Mouse (Mus musculus) testis, adult 2 months (tissue): Measurements from ENCODE around the gene Clstn3. TPM values are rescaled to one million over a fixed set of nuclear protein-coding genes. Genes with fewer than 3 reads are reported as not detected.
"Not testable (repeated sequence)": the region's sequence is repeated elsewhere in the genome, so short reads cannot be mapped to it uniquely, and the experiment has no call there.

ENCODE experiments used
- H3K27ac ChIP-seq: fragments of 200-500 bp; 2 replicates; pipeline ENCODE4 v1.5.1; 2012; ENCODE audit warnings: low read depth, low read length; ENCODE audit not compliant: control insufficient read depth, insufficient read depth
- H3K27me3 ChIP-seq: fragments of 200-500 bp; 2 replicates; pipeline ENCODE4 v1.6.1; 2012; ENCODE audit warnings: mild to moderate bottlenecking, low read length, moderate library complexity; ENCODE audit not compliant: control insufficient read depth, insufficient read depth
- H3K36me3 ChIP-seq: fragments of 200-500 bp; 2 replicates; pipeline ENCODE4 v1.6.1; 2012; ENCODE audit warnings: mild to moderate bottlenecking, low read length; ENCODE audit not compliant: control insufficient read depth, insufficient read depth
- H3K4me1 ChIP-seq: fragments of 200-500 bp; 2 replicates; pipeline ENCODE4 v1.6.1; 2012; ENCODE audit warnings: low read length; ENCODE audit not compliant: control insufficient read depth, insufficient read depth
- H3K4me3 ChIP-seq: fragments of 200-500 bp; 2 replicates; pipeline ENCODE4 v1.5.1; 2012; ENCODE audit warnings: low read depth, mild to moderate bottlenecking, low read length, moderate library complexity, mixed read lengths; ENCODE audit not compliant: control insufficient read depth
- CTCF ChIP-seq: fragments of 200-500 bp; IDR thresholded peaks from 2 replicates; pipeline ENCODE4 v1.5.1; 2012; ENCODE audit warnings: low read depth, mild to moderate bottlenecking, inconsistent platforms, low read length, moderate library complexity; ENCODE audit not compliant: control insufficient read depth, insufficient read depth, insufficient replicate concordance
- POLR2A ChIP-seq: fragments of 200-500 bp; IDR thresholded peaks from 2 replicates; pipeline ENCODE4 v1.6.1; 2012; ENCODE audit warnings: low read depth, mild to moderate bottlenecking, inconsistent platforms, low read length, moderate library complexity; ENCODE audit not compliant: control insufficient read depth
- polyA plus RNA-seq: library from polyadenylated mRNA; depleted of rRNA; stranded (reverse); fragments of >200 nt; gene quantifications from 2 replicates; pipeline ENCODE4 v1.2.3, GENCODE M21; 2012

Clstn3 gene
- polyA plus RNA-seq, 1 experiment, result 4.7 TPM

DNA sequence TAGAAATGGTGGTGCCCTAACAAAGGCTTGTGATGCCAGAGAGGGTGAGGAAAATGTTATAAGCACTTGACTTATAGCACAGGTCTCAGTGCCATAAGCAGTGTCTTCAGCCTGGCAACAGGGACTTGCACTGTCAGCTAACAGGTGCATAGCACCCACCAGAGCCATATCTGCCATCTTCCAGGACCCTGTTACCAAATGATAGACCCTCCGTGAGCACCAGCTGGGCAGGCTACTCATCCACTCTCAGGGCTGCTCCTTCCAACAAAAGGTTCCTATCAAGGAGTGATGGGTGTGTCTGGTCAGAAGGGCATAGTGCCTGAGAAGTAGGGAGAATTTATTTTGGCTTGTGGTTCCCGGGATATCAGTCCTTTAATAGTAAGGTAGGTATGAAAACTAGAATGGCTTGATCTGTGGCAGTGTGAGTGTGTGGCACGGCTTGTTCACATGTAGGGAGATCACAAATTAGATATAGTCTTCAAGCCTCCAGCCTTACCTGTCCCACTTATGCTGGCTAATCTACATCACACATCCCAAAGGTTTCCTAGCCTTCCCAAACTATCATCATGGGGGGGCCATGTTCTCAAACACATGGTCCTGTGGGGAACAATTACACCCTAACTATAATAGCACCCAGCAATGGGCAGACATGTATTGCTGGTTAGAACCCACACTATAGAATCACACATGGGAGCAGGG is 14.4 kb upstream of the Clstn3 start:
- Histone ChIP-seq H3K4me1 (peaks cover 2% of the 10 kb centered on the region; the same call in 1 of the 2 replicates), H3K27ac (peak overlapping the region; percentile 76), H3K4me3 (no peak overlapping the region), H3K27me3 (no peaks in the 10 kb centered on the region), H3K36me3 (no peaks in the 10 kb centered on the region)
- TF ChIP-seq POLR2A, result no peak
- no peak for TF ChIP-seq CTCF

DNA sequence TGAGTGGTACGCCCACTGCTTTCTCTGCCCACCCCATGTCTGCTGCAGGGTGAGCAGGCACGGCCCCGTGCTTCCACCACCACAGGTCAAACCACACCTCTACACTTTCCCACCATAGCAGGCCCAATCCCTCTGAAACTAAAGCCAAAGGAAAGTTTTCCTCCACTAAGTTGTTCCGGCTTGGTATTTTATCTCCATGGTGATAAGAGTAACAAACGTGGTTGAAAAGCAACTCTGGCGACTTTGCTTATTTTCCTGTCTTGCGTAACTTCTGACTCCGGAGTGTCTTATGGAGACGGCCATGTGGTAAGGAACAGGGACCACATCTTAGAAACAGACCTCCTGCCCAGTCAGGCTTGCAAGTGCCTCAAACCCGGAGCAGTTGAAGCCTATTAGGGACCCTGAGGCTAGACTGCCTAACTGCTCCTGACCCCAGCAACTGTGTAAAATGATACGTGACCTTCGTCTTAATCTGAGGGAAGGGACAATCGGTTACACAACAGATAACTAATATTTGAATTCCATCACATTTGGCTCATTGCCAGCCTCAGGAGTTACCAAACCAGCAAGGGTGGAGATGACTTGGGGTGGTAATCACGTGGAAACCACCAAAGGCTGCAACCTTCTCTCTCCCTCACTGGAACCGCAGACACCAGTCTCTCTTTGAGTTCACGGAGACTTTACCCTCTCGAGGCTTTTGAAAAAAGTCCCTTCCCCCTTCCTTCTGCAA is 13.5 kb upstream of the Clstn3 start:
- TF ChIP-seq POLR2A, result no peak
- no peak for TF ChIP-seq CTCF
- Histone ChIP-seq H3K4me3 (no peak overlapping the region), H3K36me3 (no peaks in the 10 kb centered on the region), H3K27ac (peak overlapping the region; percentile 76), H3K4me1 (peaks cover 2% of the 10 kb centered on the region; the same call in 1 of the 2 replicates), H3K27me3 (no peaks in the 10 kb centered on the region)

GRCm38 (mm10) chr6:124477221-124477655 is 12.6 kb upstream of the Clstn3 start:
- Histone ChIP-seq H3K27ac (peak overlapping the region; percentile 63), H3K4me3 (no peak overlapping the region), H3K4me1 (peaks cover 2% of the 10 kb centered on the region; the same call in 1 of the 2 replicates), H3K36me3 (no peaks in the 10 kb centered on the region), H3K27me3 (no peaks in the 10 kb centered on the region)
- TF ChIP-seq CTCF (no peak), POLR2A (no peak)

DNA sequence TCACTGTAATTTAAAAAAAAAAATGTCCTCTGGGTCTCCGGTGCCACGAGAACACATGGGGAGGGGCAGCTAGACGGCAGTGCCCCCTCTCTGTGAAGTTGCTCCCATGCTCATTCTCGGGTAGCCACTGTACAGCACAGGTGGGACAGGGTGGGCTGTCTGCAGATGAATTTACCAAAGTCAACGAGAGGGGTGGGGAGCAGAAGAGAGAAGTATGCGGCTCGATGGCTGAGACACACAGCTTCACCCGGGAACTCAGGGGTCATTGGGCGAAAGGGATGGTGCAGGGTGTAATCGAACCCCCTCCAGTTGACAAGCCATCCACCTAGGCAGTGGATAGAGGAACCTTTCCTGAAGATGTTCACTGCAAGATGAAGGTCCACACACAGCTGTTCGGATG is 12.2 kb upstream of the Clstn3 start:
- Histone ChIP-seq H3K36me3 (no peaks in the 10 kb centered on the region), H3K4me1 (peaks cover 2% of the 10 kb centered on the region; the same call in 1 of the 2 replicates), H3K27ac (no peak overlapping the region; the same call in 1 of the 2 replicates), H3K4me3 (no peak overlapping the region), H3K27me3 (no peaks in the 10 kb centered on the region)
- TF ChIP-seq POLR2A (no peak), CTCF (no peak)

DNA sequence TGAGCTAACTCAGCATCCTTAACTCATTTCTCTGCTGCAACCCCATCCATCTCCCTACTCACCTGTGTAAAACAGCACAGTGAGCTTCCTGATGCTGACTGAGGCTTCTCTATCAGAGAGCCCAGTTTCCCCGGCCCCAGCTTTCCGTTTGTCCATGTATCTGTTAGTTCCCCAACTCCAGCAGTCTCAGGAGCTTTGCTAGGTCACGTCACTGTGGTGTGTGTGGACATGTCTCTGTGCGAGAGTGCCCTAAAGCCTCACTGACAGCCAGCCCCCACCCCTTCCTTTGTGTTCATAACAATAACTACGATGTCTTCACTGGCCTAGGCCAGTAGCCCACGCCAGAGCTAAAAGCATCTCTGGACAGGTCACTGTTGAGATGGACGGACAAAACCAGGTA is 11.6 kb upstream of the Clstn3 start:
- H3K27ac ChIP-seq, result no peak overlapping the region
- peaks cover 2% of the 10 kb centered on the region; the same call in 1 of the 2 replicates for H3K4me1 ChIP-seq
- TF ChIP-seq POLR2A (no peak), CTCF (no peak)
- no peaks in the 10 kb centered on the region for H3K27me3 ChIP-seq
- no peaks in the 10 kb centered on the region for H3K36me3 ChIP-seq
- H3K4me3 ChIP-seq, result no peak overlapping the region

GRCm38 (mm10) chr6:124475335-124476075 is 10.9 kb upstream of the Clstn3 start:
- H3K27ac ChIP-seq, H3K4me3 ChIP-seq, H3K4me1 ChIP-seq, H3K27me3 ChIP-seq, H3K36me3 ChIP-seq: not testable (repeated sequence)

DNA sequence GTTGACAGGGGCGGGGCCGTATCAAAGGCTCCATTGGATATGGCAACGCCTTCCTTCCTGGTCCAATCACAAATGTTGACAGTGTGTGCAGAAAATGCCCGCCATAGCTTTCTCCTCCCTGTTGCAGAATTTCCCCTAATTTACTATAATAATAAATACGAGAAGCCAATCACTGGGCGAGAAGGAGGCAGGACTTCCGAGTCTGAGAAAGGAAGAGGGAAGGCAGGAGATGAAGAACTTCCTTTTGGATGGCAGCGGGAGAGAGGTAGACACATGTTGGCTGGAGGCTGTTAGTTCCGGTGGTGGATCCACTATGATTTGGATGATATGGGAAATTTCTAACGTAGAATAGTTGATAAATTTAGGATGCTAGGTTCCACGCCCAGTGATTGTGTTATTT is 10.0 kb upstream of the Clstn3 start:
- TF ChIP-seq CTCF (no peak), POLR2A (no peak)
- H3K4me1 ChIP-seq, result peaks cover 2% of the 10 kb centered on the region; the same call in 1 of the 2 replicates
- no peaks in the 10 kb centered on the region for H3K27me3 ChIP-seq
- H3K4me3 ChIP-seq, result no peak overlapping the region; the same call in 1 of the 2 replicates
- H3K27ac ChIP-seq, result no peak overlapping the region
- no peaks in the 10 kb centered on the region for H3K36me3 ChIP-seq
